Mouse (Mus musculus) erythroid progenitor cell, adult 5-6 weeks (primary cell): ENCODE measurements around the gene Tnfaip8l1. TPM values are rescaled to one million over a fixed set of nuclear protein-coding genes. Genes with fewer than 3 reads are reported as not detected.
A peak's percentile ranks its signal among the peaks of the same experiment; 100 is the strongest.

Experiments
- ATAC-seq: replicated peaks from 2 replicates; pipeline ENCODE4 v1.8.0; 2016; ENCODE audit warnings: moderate number of reproducible peaks, mild to moderate bottlenecking, moderate TSS enrichment, inconsistent platforms; ENCODE audit not compliant: poor library complexity, low FRiP score, severe bottlenecking
- total RNA-seq, 2 experiments: library from RNA; stranded (forward) in 1 of 2; stranded (reverse) in 1 of 2; fragments of 150-400 nt in 1 of 2; fragments of 186-747, 209-891 nt in 1 of 2; gene quantifications; 2 replicates each; pipeline versions ENCODE4 v1.2.3 to v1.2.4; 2015 to 2017; ENCODE audit warnings: low replicate concordance in 2 of 2

The Tnfaip8l1 gene
- total RNA-seq, 2 experiments from 2014 or later, result 1.3 to 1.6 TPM

GRCm38 (mm10) chr17:56212676-56213075 lies 50.4 kb downstream of the Tnfaip8l1 start:
- no peak for ATAC-seq

DNA sequence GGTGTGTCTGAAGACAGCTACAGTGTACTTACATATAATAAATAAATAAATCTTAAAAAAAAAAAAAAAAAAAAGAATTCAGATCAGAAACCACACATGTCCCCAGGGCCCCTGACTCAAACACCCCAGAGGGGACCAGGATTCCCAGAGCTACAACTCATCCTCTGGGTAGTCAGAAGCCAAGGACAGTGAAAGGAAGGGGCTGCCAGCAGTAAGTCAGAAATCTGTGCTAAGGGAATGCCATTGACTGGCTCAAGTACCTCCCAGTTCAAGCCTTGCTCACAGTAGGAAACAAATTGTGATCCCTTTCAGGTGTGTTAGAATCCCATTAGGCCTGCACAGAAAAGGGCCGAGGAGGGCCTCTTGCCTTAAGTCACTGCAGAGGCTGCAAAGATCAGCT lies 52.0 kb downstream of the Tnfaip8l1 start:
- no peak for ATAC-seq

DNA sequence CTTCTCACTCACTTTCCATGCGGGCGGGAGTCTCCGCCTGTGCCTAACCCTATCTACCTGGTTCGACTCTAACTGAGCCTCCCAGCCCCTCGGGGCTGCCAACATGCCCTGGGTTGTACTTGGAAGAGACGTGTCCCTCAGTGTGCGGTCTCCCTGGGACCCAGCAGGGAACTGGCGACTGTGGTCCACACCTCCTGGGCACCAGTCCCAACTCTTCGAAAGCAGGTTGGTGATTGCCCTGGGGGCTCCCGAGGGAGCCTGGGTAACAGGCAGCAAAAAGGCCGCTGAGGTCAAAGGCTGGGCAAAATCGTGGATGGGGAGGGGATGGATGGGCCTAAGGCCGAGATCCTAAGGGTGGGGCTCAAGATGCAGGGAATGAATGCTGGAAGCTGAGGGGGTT lies 55.4 kb downstream of the Tnfaip8l1 start:
- ATAC-seq, result no peak

DNA sequence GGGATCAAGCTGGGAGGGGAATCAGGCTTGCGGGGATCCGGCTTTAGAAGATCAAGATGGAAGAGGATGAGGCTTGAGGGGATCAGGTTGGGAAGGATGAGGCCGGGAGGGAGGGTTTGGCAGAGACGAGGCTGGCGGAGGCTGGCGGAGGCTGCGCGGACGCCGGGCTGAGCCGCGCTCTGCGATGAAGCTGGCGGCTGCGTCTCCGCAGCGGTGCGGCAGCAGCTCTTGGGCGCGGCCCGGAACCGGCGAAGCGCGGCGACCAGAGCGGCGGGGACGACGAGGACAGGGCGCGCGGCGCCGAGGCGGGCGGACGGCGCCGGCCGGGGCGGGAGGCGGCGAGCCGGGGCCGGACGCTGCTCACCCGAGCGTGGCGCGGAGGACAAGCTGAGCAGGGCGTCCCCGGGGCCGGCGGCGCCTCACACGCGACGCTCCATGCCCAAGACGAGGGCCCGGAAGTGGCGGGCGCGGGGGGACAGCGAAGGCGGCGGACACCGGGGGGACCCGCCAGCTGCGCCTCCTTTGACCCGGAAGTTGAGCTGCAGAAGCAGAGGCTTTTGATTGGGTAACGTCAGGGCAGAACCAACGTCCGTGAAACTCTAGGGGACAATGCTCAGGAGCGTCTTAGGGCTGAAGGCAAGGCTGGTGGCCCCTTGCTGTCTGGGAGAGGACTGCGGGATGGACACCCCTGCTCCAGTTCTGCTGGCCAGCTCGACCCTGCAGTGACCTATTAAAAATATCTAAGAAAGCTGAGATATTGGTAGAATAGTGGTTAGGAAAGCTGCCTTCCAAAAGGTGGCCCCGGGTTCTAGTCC lies 56.3 kb downstream of the Tnfaip8l1 start, which contains the start of gene Dpp9:
TSS of gene Dpp9 (minus strand) at position 529 of the 815 bp plus-strand sequence.
- ATAC-seq, result peak; percentile 97

- no peak for ATAC-seq
Measured at GRCm38 (mm10) chr17:56219251-56219650, 57.0 kb downstream of the Tnfaip8l1 start.

DNA sequence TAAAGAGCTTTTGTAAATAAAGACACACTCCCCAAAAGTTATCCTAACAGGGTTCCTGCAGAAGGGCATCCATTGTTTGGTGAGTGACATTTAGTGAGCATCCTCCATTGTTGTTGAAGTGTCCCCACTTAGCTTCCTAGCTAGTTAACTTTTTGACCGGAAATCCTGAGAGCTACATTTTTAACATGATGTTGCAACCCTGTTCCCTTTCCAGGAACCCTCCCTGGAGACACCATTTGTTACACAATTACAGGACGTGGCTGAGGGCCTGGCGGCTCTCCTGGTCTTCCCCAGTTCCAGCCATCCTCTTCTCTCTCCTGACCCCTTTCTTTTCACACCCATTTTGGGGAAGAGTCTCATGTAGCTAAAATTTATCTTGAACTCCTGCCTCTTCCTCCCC lies 57.5 kb downstream of the Tnfaip8l1 start:
- no peak for ATAC-seq

Other genes starting within 250 kb of the Tnfaip8l1 start
- gene Zfp119b, start 213.0 kb upstream of the Tnfaip8l1 start, total RNA-seq (2015; ENCODE audit: low replicate concordance), result 1.4 TPM in 1 of 2 replicates, not detected in the other
- gene Zfp119b, start 213.0 kb upstream of the Tnfaip8l1 start, total RNA-seq (2017; ENCODE audit: low replicate concordance), result 1.2 and 6.4 TPM in 2 replicates
- gene Ebi3, start 209.8 kb upstream of the Tnfaip8l1 start, total RNA-seq (2015; ENCODE audit: low replicate concordance), result 5.4 and 6.8 TPM in 2 replicates
- gene Ebi3, start 209.8 kb upstream of the Tnfaip8l1 start, total RNA-seq (2017; ENCODE audit: low replicate concordance), result 4.0 and 16.4 TPM in 2 replicates
- gene Yju2, start 203.4 kb upstream of the Tnfaip8l1 start, total RNA-seq (2015; ENCODE audit: low replicate concordance), result 3.8 and 5.4 TPM in 2 replicates
- 1.7 and 5.4 TPM in 2 replicates for gene Yju2, start 203.4 kb upstream of the Tnfaip8l1 start, total RNA-seq (2017; ENCODE audit: low replicate concordance)
- not detected in 2 replicates for gene Shd, start 192.0 kb upstream of the Tnfaip8l1 start, total RNA-seq (2015; ENCODE audit: low replicate concordance)
- not detected in 2 replicates for gene Shd, start 192.0 kb upstream of the Tnfaip8l1 start, total RNA-seq (2017; ENCODE audit: low replicate concordance)
- not detected in 2 replicates for gene Fsd1, start 176.0 kb upstream of the Tnfaip8l1 start, total RNA-seq (2015; ENCODE audit: low replicate concordance)
- gene Fsd1, start 176.0 kb upstream of the Tnfaip8l1 start, total RNA-seq (2017; ENCODE audit: low replicate concordance), result not detected in 2 replicates
- gene Stap2, start 156.9 kb upstream of the Tnfaip8l1 start, total RNA-seq (2015; ENCODE audit: low replicate concordance), result not detected in 2 replicates
- gene Stap2, start 156.9 kb upstream of the Tnfaip8l1 start, total RNA-seq (2017; ENCODE audit: low replicate concordance), result 0.98 TPM in 1 of 2 replicates, not detected in the other
- 4.0 and 6.7 TPM in 2 replicates for gene Mpnd, start 156.8 kb upstream of the Tnfaip8l1 start, total RNA-seq (2015; ENCODE audit: low replicate concordance)
- 2.3 and 35.3 TPM in 2 replicates for gene Mpnd, start 156.8 kb upstream of the Tnfaip8l1 start, total RNA-seq (2017; ENCODE audit: low replicate concordance)
- gene Sh3gl1, start 125.8 kb upstream of the Tnfaip8l1 start, total RNA-seq (2015; ENCODE audit: low replicate concordance), result 14.4 and 14.7 TPM in 2 replicates
- gene Sh3gl1, start 125.8 kb upstream of the Tnfaip8l1 start, total RNA-seq (2017; ENCODE audit: low replicate concordance), result 27.6 and 28.1 TPM in 2 replicates
- 26.4 and 28.1 TPM in 2 replicates for gene Chaf1a, start 122.0 kb upstream of the Tnfaip8l1 start, total RNA-seq (2015; ENCODE audit: low replicate concordance)
- 32.6 and 39.0 TPM in 2 replicates for gene Chaf1a, start 122.0 kb upstream of the Tnfaip8l1 start, total RNA-seq (2017; ENCODE audit: low replicate concordance)
- 4.7 and 8.4 TPM in 2 replicates for gene Ubxn6, start 87.4 kb upstream of the Tnfaip8l1 start, total RNA-seq (2015; ENCODE audit: low replicate concordance)
- 1.9 and 5.6 TPM in 2 replicates for gene Ubxn6, start 87.4 kb upstream of the Tnfaip8l1 start, total RNA-seq (2017; ENCODE audit: low replicate concordance)
- gene Hdgfl2, start 82.8 kb upstream of the Tnfaip8l1 start, total RNA-seq (2015; ENCODE audit: low replicate concordance), result 36.5 and 71.4 TPM in 2 replicates
- 125 and 144 TPM in 2 replicates for gene Hdgfl2, start 82.8 kb upstream of the Tnfaip8l1 start, total RNA-seq (2017; ENCODE audit: low replicate concordance)
- gene Plin4, start 52.7 kb upstream of the Tnfaip8l1 start, total RNA-seq (2015; ENCODE audit: low replicate concordance), result not detected in 2 replicates
- not detected in 2 replicates for gene Plin4, start 52.7 kb upstream of the Tnfaip8l1 start, total RNA-seq (2017; ENCODE audit: low replicate concordance)
- not detected in 2 replicates for gene Plin5, start 44.9 kb upstream of the Tnfaip8l1 start, total RNA-seq (2015; ENCODE audit: low replicate concordance)
- not detected in 2 replicates for gene Plin5, start 44.9 kb upstream of the Tnfaip8l1 start, total RNA-seq (2017; ENCODE audit: low replicate concordance)
- gene Lrg1, start 40.5 kb upstream of the Tnfaip8l1 start, total RNA-seq (2015; ENCODE audit: low replicate concordance), result 1.7 and 8.6 TPM in 2 replicates
- 3.9 and 6.9 TPM in 2 replicates for gene Lrg1, start 40.5 kb upstream of the Tnfaip8l1 start, total RNA-seq (2017; ENCODE audit: low replicate concordance)
- gene Sema6b, start 22.1 kb upstream of the Tnfaip8l1 start, total RNA-seq (2015; ENCODE audit: low replicate concordance), result 1.4 TPM in 1 of 2 replicates, not detected in the other
- gene Sema6b, start 22.1 kb upstream of the Tnfaip8l1 start, total RNA-seq (2017; ENCODE audit: low replicate concordance), result 0.83 TPM in 1 of 2 replicates, not detected in the other
- gene Mydgf, start 21.4 kb downstream of the Tnfaip8l1 start, total RNA-seq (2015; ENCODE audit: low replicate concordance), result 9.6 and 11.2 TPM in 2 replicates
- 5.6 and 6.8 TPM in 2 replicates for gene Mydgf, start 21.4 kb downstream of the Tnfaip8l1 start, total RNA-seq (2017; ENCODE audit: low replicate concordance)
- gene Dpp9, start 56.4 kb downstream of the Tnfaip8l1 start, total RNA-seq (2015; ENCODE audit: low replicate concordance), result 5.8 and 11.7 TPM in 2 replicates
- gene Dpp9, start 56.4 kb downstream of the Tnfaip8l1 start, total RNA-seq (2017; ENCODE audit: low replicate concordance), result 6.5 and 8.9 TPM in 2 replicates
- 7.2 and 8.4 TPM in 2 replicates for gene Fem1a, start 94.3 kb downstream of the Tnfaip8l1 start, total RNA-seq (2015; ENCODE audit: low replicate concordance)
- 5.7 and 7.6 TPM in 2 replicates for gene Fem1a, start 94.3 kb downstream of the Tnfaip8l1 start, total RNA-seq (2017; ENCODE audit: low replicate concordance)
- gene Ticam1, start 114.3 kb downstream of the Tnfaip8l1 start, total RNA-seq (2015; ENCODE audit: low replicate concordance), result 4.0 and 4.6 TPM in 2 replicates
- gene Ticam1, start 114.3 kb downstream of the Tnfaip8l1 start, total RNA-seq (2017; ENCODE audit: low replicate concordance), result 1.4 and 2.6 TPM in 2 replicates
- gene Plin3, start 130.4 kb downstream of the Tnfaip8l1 start, total RNA-seq (2015; ENCODE audit: low replicate concordance), result 2.2 and 2.5 TPM in 2 replicates
- 5.6 and 6.7 TPM in 2 replicates for gene Plin3, start 130.4 kb downstream of the Tnfaip8l1 start, total RNA-seq (2017; ENCODE audit: low replicate concordance)
- not detected in 2 replicates for gene Arrdc5, start 137.8 kb downstream of the Tnfaip8l1 start, total RNA-seq (2015; ENCODE audit: low replicate concordance)
- not detected in 2 replicates for gene Arrdc5, start 137.8 kb downstream of the Tnfaip8l1 start, total RNA-seq (2017; ENCODE audit: low replicate concordance)
- gene Uhrf1, start 140.8 kb downstream of the Tnfaip8l1 start, total RNA-seq (2015; ENCODE audit: low replicate concordance), result 86.9 and 122 TPM in 2 replicates
- gene Uhrf1, start 140.8 kb downstream of the Tnfaip8l1 start, total RNA-seq (2017; ENCODE audit: low replicate concordance), result 178 and 179 TPM in 2 replicates
- 3.4 and 18.0 TPM in 2 replicates for gene Kdm4b, start 163.6 kb downstream of the Tnfaip8l1 start, total RNA-seq (2015; ENCODE audit: low replicate concordance)
- 3.4 and 8.5 TPM in 2 replicates for gene Kdm4b, start 163.6 kb downstream of the Tnfaip8l1 start, total RNA-seq (2017; ENCODE audit: low replicate concordance)